Mouse (Mus musculus) telencephalon, adult 2 months (tissue): Measurements from ENCODE around the gene Prdm13.

Source experiments
- DNase-seq: peaks from one replicate; pipeline ENCODE4 v3.0.0-alpha.2; 2011; ENCODE audit warnings: low read depth, low spot score

Prdm13 gene

GRCm38 (mm10) chr4:21678101-21678974 is 7.4 kb downstream of the Prdm13 start:
- no peak for DNase-seq

GRCm38 (mm10) chr4:21674691-21675090 is 11.1 kb downstream of the Prdm13 start:
- DNase-seq: no peak

GRCm38 (mm10) chr4:21674042-21674441 is 11.7 kb downstream of the Prdm13 start:
- no peak for DNase-seq

GRCm38 (mm10) chr4:21665961-21666360 is 19.8 kb downstream of the Prdm13 start:
- DNase-seq: no peak

- DNase-seq: no peak
These were observed 27.6 kb downstream of the Prdm13 start for GRCm38 (mm10) chr4:21658184-21658583.

- no peak for DNase-seq
These were observed 56.5 kb downstream of the Prdm13 start for GRCm38 (mm10) chr4:21629275-21629583.

GRCm38 (mm10) chr4:21628367-21629274 is 57.1 kb downstream of the Prdm13 start:
- no peak for DNase-seq
